Mouse (Mus musculus): ENCODE results near the gene Cenpn.

GRCm38 (mm10) chr8:116935506-116935905 lies 14.0 kb downstream of the Cenpn start:
- TF ChIP-seq EP300 (IDR thresholded peaks at IDR 0.05; ENCODE audit: low read depth): no peak
- no peak for TF ChIP-seq CTCF (IDR thresholded peaks at IDR 0.05; ENCODE audit: low read depth)
